Mouse (Mus musculus): ENCODE data around the gene Slc35a3. TPM values are rescaled to one million over a fixed set of nuclear protein-coding genes. Genes with fewer than 3 reads are reported as not detected.
"Not testable (repeated sequence)": the region's sequence is repeated elsewhere in the genome, so short reads cannot be mapped to it uniquely, and the experiment has no call there.

Slc35a3 gene
- polyA plus RNA-seq, 1 experiment from 2014 or later: 22.3 TPM

GRCm38 (mm10) chr3:116694955-116695665 is 17.5 kb downstream of the Slc35a3 start:
- WGBS: 77% methylated on average over 8 of the region's 8 CpGs
- H3K27ac ChIP-seq: no peak overlapping the region
- no peak overlapping the region for H3K4me2 ChIP-seq
- H3K4me1 ChIP-seq: no peaks in the 10 kb centered on the region
- no peaks in the 10 kb centered on the region for H3K9me3 ChIP-seq
- no peak overlapping the region for H3K4me3 ChIP-seq (replicated peaks)
- no peaks in the 10 kb centered on the region for H3K27me3 ChIP-seq (replicated peaks)
- no peaks in the 10 kb centered on the region; the same call in 1 of the 2 replicates for H3K36me3 ChIP-seq
- no peak overlapping the region for H3K9ac ChIP-seq
- ATAC-seq (ENCODE audit: insufficient read depth, low FRiP score, low read depth): 0 out of 2 replicates have a peak, but pooled peaks have one; percentile 71

DNA sequence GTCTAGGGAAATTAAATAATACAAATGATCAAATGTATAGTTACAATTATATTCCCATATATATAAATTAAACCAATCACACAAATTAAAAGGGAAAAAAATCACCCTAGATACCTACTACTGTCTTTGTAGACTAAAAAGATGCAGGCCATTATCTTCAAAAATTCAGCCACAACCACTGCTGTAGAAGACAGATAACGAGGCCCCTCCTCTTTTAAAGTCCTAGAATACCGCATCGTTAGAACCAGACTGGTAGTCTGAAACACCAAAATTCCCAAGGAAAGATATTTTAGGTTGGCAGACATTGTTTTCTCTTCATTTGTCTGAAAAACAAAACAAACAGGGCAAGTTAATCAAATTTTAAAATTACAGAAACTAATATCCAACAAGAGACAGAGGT is 18.3 kb downstream of the Slc35a3 start:
- WGBS: 94% methylated on average over 3 of the region's 3 CpGs
- Histone ChIP-seq H3K9ac (no peak overlapping the region), H3K9me3 (no peaks in the 10 kb centered on the region), H3K27me3 (replicated peaks) (no peaks in the 10 kb centered on the region), H3K4me3 (replicated peaks) (no peak overlapping the region), H3K4me1 (no peaks in the 10 kb centered on the region), H3K4me2 (no peak overlapping the region), H3K36me3 (no peaks in the 10 kb centered on the region; the same call in 1 of the 2 replicates), H3K27ac (no peak overlapping the region)
- ATAC-seq (ENCODE audit: insufficient read depth, low FRiP score, low read depth): peak; percentile 87

- Histone ChIP-seq H3K36me3 (0 out of 2 replicates have a peak, but pooled peaks cover 11% of the 10 kb centered on the region), H3K27me3 (replicated peaks) (no peaks in the 10 kb centered on the region), H3K4me2 (no peak within 1 kb of the TSS), H3K27ac (no peak within 1 kb of the TSS), H3K9ac (no peak within 1 kb of the TSS), H3K4me3 (replicated peaks) (no peak within 1 kb of the TSS), H3K4me1 (no peaks in the 10 kb centered on the region), H3K9me3 (no peaks in the 10 kb centered on the region)
- ATAC-seq (ENCODE audit: insufficient read depth, low FRiP score, low read depth): no peak
- 89% methylated on average over 1 of the region's 1 CpGs for WGBS
These were observed 31.5 kb downstream of the Slc35a3 start, which contains the start of gene Gm43191 for GRCm38 (mm10) chr3:116681160-116681559. TSS of gene Gm43191 (minus strand) at chr3:116681260.

DNA sequence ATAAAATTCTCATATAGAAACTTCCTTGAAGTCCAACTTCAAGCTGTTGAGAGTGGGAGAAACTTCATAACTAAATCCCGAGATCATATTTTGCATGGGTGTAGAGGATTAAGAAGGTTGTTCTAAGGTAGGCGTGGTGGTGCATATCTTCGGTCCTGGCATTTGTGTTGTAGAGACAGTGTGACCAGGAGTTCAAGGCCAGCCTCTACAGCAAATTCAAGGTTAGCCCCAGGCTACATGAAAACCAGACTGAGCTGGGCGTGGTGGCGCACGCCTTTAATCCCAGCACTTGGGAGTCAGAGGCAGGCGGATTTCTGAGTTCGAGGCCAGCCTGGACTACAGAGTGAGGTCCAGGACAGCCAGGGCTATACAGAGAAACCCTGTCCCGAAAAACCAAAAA is 48.4 kb downstream of the Slc35a3 start:
- ATAC-seq (ENCODE audit: insufficient read depth, low FRiP score, low read depth); H3K4me1 ChIP-seq; H3K4me3 ChIP-seq (replicated peaks); H3K27me3 ChIP-seq (replicated peaks); H3K9ac ChIP-seq; H3K9me3 ChIP-seq; H3K4me2 ChIP-seq; H3K36me3 ChIP-seq; H3K27ac ChIP-seq: not testable (repeated sequence)
- 92% methylated on average over 9 of the region's 9 CpGs for WGBS

GRCm38 (mm10) chr3:116662463-116662863 is 50.2 kb downstream of the Slc35a3 start, which contains the start of gene Mfsd14a:
TSS of gene Mfsd14a (minus strand) at chr3:116662677.
- Histone ChIP-seq H3K9me3 (no peaks in the 10 kb centered on the region), H3K9ac (peak within 1 kb of the TSS; percentile 90), H3K4me1 (peaks cover 6% of the 10 kb centered on the region; the same call in 1 of the 2 replicates), H3K36me3 (no peaks in the 10 kb centered on the region), H3K27ac (peak within 1 kb of the TSS; percentile 89), H3K27me3 (replicated peaks) (no peaks in the 10 kb centered on the region), H3K4me3 (replicated peaks) (peak within 1 kb of the TSS; percentile 83), H3K4me2 (peak within 1 kb of the TSS; percentile 57)
- WGBS: under 1% methylated on average over 39 of the region's 39 CpGs
- ATAC-seq (ENCODE audit: insufficient read depth, low FRiP score, low read depth): peak; percentile 99

DNA sequence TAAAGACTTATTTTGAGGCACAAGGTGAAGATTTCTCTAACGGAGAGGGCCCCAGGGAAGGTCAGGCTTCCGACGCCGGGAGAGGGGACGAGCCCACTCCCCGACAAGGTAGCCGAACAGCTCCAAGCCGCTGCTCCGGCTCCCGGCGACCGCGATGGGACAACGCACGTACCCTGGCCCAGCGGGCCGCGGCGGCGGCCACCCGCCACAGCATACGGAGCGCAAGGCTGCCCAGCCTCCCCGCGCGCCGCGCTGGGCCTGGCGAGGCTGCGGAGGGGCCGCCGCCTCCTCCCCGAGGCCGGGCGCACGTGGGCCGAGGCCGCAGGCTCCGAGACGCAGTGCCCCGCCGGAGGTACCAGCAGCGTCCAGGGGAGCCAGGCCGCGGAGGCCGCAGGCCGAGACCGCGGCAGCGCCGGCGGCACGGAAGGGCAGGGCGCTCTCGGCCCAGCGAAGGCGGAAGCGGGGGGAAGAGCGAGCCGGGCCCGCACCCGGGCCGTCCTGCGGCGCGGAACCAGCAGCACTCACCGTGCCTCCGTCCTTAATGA is 50.7 kb downstream of the Slc35a3 start:
- peak overlapping the region; percentile 83 for H3K4me3 ChIP-seq (replicated peaks)
- no peaks in the 10 kb centered on the region for H3K36me3 ChIP-seq
- no peaks in the 10 kb centered on the region for H3K9me3 ChIP-seq
- peak overlapping the region; percentile 89 for H3K27ac ChIP-seq
- no peaks in the 10 kb centered on the region for H3K27me3 ChIP-seq (replicated peaks)
- H3K4me2 ChIP-seq: peak overlapping the region; percentile 57
- peak; percentile 84 for ATAC-seq (ENCODE audit: insufficient read depth, low FRiP score, low read depth)
- under 1% methylated on average over 62 of the region's 68 CpGs for WGBS
- peaks cover 6% of the 10 kb centered on the region; the same call in 1 of the 2 replicates for H3K4me1 ChIP-seq
- H3K9ac ChIP-seq: peak overlapping the region; percentile 90

DNA sequence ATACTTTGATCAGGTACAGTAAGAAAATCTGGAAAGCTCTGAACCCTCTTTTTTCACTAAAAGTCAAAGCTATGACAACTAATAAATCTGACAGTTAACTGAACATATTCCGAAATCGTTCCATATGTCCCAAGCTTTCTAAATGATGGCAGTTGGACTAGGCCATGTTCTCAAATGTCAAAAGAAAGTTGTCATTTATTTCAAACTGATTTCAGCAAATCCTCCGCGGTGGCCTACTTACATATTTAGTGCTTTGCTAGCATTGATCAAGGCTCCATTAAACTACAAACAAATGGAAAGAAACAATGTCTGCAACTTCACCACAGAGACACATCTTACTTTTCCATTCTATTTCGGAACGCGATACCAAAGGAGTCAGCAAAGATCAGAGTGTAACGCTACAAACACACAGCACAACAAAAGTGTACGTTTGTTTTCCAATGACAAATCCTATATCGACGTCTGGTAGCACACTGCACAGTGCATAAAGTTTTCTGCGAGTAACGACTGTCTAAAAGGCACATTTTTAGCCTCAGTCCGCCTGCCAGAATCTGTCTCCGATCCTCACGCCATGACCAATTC is 51.3 kb downstream of the Slc35a3 start:
- no peaks in the 10 kb centered on the region for H3K27me3 ChIP-seq (replicated peaks)
- WGBS: 3% methylated on average over 16 of the region's 16 CpGs

GRCm38 (mm10) chr3:116659856-116660430 is 52.7 kb downstream of the Slc35a3 start:
- Histone ChIP-seq H3K9ac (no peak overlapping the region), H3K27me3 (replicated peaks) (no peaks in the 10 kb centered on the region), H3K27ac (no peak overlapping the region), H3K4me2 (peak overlapping the region; percentile 57; the same call in 1 of the 2 replicates), H3K4me1 (peaks cover 6% of the 10 kb centered on the region; the same call in 1 of the 2 replicates), H3K9me3 (no peaks in the 10 kb centered on the region), H3K4me3 (replicated peaks) (no peak overlapping the region), H3K36me3 (no peaks in the 10 kb centered on the region)
- 79% methylated on average over 13 of the region's 13 CpGs for WGBS
- ATAC-seq (ENCODE audit: insufficient read depth, low FRiP score, low read depth): no peak

More for the DNA sequence above, 51.3 kb downstream of the Slc35a3 start:
- Histone ChIP-seq H3K27ac (peak overlapping the region; percentile 89), H3K4me2 (peak overlapping the region; percentile 57), H3K4me3 (replicated peaks) (peak overlapping the region; percentile 83), H3K4me1 (peaks cover 6% of the 10 kb centered on the region; the same call in 1 of the 2 replicates), H3K36me3 (no peaks in the 10 kb centered on the region), H3K9me3 (no peaks in the 10 kb centered on the region), H3K9ac (peak overlapping the region; percentile 90)
- no peak for ATAC-seq (ENCODE audit: insufficient read depth, low FRiP score, low read depth)

GRCm38 (mm10) chr3:116658928-116659565 is 53.6 kb downstream of the Slc35a3 start:
- Histone ChIP-seq H3K4me3 (replicated peaks) (no peak overlapping the region), H3K4me1 (peaks cover 6% of the 10 kb centered on the region; the same call in 1 of the 2 replicates), H3K27ac (no peak overlapping the region), H3K9me3 (no peaks in the 10 kb centered on the region), H3K27me3 (replicated peaks) (no peaks in the 10 kb centered on the region), H3K4me2 (no peak overlapping the region), H3K36me3 (no peaks in the 10 kb centered on the region), H3K9ac (no peak overlapping the region)
- no peak for ATAC-seq (ENCODE audit: insufficient read depth, low FRiP score, low read depth)
- WGBS: 80% methylated on average over 15 of the region's 15 CpGs

DNA sequence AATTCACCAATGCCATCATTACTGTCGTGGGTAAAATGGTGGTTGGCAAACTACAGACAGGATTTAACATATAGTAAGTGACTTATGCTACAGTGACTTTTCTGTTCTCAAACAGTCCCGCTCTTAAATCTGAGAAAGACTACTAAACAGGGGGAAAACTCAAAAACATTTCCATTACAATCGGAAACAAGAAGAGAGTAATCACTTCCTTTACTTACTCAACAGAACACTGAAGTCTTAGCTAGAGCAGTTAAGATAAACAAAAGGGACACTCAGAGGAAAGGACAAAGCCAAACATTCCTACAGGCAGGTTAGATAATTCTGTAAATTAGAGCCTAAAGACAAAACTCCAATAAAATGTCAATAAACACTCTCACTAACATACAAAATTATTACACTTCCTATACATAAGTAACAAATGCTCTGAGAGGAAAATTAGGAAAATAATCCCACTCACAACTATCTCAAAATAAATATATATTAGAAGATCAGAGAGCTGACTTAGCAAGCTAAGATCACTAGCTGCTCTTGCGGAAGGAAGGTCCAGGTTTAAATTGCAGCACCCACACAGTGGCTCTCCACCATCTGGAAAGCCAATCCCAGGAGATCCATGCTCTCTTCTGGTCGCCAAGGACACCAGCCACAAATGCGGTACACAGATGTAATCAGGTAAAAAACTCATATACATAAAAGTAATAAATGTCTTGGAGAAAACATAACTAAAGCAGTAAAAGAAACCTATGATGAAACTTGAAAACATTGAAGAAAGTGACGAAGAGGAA is 56.3 kb downstream of the Slc35a3 start:
- 71% methylated on average over 7 of the region's 7 CpGs for WGBS
- Histone ChIP-seq H3K36me3 (no peaks in the 10 kb centered on the region), H3K27ac (no peak overlapping the region), H3K9ac (no peak overlapping the region), H3K9me3 (no peaks in the 10 kb centered on the region), H3K4me3 (replicated peaks) (no peak overlapping the region), H3K4me1 (peaks cover 6% of the 10 kb centered on the region; the same call in 1 of the 2 replicates), H3K4me2 (no peak overlapping the region), H3K27me3 (replicated peaks) (no peaks in the 10 kb centered on the region)
- no peak for ATAC-seq (ENCODE audit: insufficient read depth, low FRiP score, low read depth)

DNA sequence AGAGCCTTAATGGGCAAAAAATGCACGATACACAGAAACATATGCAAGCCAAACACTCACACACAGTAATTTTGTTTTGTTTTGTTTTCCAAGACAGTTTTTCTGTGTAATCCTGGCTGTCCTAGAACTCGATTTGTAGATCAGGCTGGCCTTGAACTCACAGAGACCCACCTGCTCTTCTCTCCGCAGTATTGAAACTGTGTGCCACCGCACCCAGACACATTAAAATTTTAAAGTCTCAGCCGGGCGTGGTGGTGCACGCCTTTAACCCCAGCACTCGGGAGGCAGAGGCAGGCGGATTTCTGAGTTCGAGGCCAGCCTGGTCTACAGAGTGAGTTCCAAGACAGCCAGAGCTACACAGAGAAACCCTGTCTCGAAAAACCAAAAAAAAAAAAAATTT is 58.6 kb downstream of the Slc35a3 start:
- H3K9ac ChIP-seq; H3K9me3 ChIP-seq; H3K36me3 ChIP-seq; H3K4me2 ChIP-seq; H3K27me3 ChIP-seq (replicated peaks); H3K27ac ChIP-seq; H3K4me1 ChIP-seq; H3K4me3 ChIP-seq (replicated peaks); ATAC-seq (ENCODE audit: insufficient read depth, low FRiP score, low read depth): not testable (repeated sequence)
- WGBS: 91% methylated on average over 11 of the region's 11 CpGs
